Mouse (Mus musculus): ENCODE results near the gene Pus10. TPM values are rescaled to one million over a fixed set of nuclear protein-coding genes. Genes with fewer than 3 reads are reported as not detected.

The Pus10 gene
- 10 to 100 TPM; 20.7 to 22.2 TPM for polyA plus RNA-seq (2017; shearing (Covaris generic))

DNA sequence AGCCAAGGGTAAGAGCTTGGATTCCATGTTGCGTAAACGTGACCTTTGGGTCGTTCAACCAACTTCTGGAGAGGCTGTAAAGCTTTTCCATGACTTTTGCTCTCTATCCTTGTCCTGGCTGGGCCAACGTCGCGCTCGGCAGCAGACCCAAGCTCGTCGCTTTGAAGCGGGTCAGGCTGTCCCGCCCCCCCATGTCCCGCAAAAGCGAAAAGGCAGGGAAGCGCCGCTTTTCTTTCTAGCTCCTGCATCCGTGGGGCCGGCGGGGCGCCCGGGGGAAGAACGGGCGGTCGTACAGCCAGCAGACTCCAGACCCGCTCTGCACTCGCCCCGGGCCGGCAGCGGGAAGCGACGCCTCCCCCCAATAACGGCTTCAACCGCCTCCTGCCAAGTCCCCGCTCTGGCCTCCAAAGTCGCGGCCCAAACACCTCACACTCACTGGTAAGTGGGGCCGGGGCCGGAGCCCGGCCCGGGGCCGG, at the start of gene Pus10:
Gene Pus10 (plus strand): TSS at position 364 of the 476 bp plus-strand sequence.
- ATAC-seq, result peak; percentile 30

DNA sequence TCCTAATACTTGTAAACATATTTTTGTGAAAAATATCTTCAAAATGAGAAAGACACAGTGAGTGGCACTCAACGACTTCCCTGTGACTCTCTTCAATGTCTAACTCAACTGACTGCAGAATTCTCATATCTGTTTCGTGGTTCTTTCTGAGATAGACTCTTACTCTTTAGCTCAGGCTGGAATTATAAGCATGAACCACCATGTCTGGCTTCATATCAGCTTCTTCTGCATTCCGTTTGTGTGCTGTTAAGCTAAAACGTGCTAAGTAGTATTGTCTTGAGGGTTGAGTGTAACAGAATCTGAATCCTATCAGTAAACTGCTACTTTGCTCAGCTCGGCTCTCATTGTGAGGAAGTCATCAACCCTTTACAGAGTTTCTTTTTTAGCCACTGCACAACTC, 46.5 kb upstream of the Pus10 start:
- ATAC-seq, result no peak

DNA sequence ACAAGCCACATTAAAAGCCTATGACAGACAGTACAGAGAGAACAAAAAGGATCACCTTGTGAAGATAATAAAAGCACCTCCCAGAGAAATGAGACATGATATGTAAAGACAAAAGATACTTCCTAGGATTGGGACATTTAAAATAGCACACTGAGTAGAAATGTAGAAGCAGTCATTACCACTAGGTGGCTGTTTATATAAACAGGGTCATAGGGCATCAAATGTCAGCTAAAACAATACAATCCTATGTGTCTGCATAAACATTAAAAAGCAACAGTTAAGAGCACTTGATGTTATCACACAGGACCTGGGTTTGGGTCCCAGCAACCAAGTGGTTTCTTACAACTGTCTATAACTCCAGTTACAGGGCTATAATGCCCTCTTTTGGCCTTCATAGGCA, 34.8 kb upstream of the Pus10 start:
- no peak for ATAC-seq

DNA sequence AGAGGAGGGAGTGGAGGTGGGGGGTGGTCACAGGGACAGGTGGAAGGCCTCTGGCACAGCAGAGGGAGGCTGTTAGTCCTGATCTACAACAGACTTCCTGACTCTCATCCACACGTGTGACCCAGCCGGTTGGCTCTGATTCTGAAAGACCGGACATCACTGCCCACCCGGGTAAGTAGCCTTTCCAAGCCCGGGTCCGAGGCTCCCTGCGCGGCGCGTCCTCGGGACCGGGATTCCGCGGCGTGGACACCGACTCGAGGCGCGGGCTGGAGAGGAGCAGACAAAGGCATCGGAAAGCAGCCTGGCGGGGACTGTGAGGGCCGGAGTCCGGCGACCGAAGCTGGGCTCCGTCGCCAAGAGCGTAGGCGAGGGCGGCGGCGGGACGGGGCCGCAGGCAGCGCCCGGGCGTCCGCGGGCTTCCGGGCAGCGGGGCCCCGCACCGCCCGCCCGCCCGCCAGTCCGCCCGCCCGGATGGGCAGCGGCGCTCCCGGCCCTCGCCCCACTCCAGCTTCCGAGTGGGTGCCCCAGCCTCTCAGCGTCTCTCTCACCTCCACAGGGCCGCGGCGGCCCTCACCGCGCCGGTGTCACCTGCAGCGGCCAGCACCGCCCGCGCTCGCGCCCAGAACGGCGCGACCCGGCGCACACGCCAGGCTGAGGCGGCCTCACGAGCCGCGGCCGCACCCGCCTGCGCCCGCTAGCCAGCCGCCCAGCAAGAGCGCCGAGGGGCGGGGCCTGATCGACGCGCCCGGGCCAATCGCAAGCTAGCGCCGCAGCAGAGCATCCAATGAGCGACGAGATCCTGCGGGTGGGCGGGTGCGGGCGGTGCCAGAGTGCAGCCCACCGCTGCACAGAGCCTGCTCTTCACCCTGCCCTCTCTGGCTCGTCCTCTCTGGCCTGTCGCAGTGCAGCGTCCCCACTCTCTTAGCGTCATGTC, 32.3 kb upstream of the Pus10 start, which contains the start of gene 0610010F05Rik:
Gene 0610010F05Rik (minus strand): TSS at position 695 of the 934 bp plus-strand sequence.
- ATAC-seq, result peak; percentile 98

DNA sequence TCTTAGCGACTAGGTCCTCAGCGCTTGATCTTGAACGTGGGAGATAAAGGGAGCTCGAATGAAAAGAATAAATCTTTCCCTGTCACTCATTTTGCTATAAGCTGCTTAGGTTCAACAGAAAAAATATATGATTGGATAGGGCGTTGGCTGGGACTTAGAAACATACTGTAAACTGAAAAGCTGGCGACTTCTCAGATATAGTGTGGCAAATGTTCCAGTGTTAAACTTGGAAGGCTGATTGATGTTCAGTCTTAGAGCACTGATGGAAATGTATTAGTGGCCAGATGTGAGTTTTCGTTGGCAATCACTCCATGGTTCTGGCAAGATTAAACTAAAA, 31.6 kb upstream of the Pus10 start:
- no peak for ATAC-seq

DNA sequence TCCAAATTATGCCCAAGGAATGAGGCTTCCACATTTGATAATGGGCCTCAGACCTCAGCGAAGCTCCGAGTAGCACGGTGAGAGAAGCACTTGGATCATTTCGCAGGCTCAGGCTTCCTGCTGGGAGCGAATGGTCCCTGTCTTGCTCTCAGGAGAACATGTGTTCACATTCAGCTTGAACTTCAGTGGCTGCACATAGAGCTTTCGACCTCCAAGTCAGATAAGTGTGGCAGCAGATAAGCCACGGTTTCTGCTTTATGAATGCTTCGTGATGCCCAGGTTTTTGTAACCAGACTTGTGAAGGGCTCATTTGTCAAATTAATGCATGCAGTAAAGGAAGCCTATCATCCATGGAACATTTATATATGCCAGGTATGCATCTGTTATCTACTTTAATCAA, 30.9 kb upstream of the Pus10 start:
- ATAC-seq, result no peak

DNA sequence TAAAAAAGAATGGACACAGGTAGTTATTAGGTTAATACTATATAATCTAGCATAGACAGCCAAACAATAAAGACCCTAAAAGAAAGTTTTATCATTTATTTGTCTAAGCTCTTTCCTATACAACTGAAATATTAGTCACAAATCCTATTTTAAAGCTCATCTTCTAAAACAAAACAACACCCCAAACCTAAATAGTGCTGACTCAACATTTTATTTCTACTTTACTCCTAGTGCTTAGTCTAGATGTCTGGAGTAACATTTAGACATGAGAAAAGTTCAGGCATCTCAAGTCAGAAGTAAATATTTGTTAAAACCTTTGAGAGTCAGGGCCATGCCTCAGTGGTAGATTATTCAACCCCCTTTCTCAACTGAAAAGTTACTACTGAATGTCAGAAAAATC, 18.0 kb upstream of the Pus10 start:
- ATAC-seq, result no peak

DNA sequence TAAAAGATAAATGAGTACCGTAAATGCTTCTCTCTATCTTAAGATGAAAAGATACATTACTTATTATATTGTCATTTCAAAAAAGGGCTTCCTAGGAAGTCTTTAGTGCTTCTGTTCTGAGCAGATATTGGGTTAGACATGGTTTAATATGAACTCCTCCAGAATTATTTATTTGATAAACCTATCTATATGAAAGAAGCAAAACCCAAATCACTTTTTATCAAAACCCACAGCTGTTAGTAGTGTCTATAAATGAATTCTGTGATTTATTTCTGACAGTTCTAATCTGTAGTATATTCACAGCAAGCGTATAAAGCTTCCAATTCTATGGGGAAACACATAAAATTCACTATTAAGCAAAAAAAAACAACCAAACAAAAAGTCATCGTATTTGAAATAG, 17.6 kb upstream of the Pus10 start:
- no peak for ATAC-seq

DNA sequence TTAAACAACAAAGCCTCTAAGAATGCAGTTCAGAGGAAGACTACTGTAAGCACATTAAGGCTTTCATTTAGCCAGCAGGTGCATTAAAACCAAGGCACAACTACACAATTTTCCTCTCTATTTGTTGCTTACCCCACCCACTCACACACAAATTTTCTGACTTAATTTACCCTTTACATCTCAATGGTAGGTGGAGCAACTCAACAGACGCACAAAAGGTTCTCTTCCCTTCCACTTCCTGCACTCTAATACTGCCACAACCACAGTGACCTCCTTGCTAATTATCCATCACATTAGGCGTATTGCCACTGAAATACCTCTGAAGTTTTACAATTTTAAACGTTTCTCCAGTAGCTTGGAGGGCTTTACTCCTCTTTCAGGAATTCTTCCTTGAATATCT, 11.8 kb upstream of the Pus10 start:
- ATAC-seq, result no peak

DNA sequence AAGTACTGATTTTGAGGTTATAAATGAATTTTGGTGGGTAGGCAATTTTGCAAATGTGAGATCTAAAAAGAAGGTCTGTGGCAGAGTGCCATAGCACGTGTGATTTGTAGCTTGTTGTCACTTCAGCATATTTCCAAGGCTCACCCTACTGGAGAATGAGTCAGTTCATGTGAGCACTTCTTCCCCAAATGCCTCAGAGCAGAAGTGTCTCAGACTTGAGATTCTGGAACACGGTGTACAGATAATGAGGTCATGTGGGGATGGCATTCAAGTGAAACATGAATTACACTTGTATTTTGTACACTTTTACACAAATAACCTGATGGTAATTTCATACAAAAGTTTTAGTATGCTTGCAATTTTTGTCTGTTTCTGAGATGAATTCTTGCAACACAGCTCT, 7.7 kb upstream of the Pus10 start:
- ATAC-seq, result no peak

DNA sequence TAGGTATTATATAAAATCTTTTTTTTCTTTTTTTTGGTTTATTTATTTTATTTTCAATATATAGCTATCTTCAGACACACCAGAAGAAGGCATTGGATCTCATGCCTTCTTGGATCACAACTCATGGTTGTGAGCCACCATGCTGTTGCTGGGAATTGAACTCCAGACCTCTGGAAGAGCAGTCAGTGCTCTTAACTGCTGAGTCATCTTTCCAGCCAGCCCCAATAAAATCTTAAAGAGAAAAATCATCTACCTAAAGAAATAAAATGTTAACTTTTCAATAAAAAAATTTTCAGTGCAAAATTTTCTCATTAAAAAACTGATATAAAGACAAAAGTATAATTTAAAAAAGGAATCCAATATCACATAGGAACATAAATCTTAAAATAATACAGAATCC, 1.2 kb upstream of the Pus10 start:
- no peak for ATAC-seq

DNA sequence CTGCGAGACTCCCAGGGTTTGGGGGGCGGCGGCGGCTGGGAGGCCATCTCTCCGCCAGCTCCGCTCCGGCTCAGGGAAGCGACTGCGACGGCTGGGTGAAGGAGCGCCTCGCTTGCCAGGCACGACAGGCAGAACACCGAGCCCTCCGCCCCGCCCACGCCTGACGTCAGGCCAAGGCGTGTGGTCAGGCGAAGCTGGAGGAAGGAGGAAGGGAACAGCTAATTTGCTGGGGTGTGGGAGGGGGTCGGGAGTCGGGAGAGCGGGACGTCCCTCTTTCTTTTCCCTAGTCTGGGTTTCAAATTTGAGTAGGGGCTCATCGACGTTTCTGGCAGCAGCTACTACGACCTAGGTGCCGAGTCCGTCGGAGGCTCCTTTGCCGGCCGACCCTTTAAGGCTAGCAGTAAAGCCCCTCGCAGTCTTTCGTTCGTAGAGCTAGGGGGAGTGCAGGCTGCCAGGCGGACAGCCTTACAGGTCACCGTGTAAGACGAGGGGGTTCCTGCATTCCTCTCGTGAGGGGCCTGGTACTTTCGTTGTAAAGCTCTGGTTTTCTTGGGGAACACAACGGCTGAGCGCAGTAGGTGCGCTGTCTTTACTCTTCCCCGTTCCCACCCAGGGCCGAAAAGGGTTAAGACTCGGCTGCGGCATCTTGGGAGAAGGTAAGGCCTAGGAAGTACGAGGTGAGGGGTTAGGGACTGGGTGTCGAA, 476 bp downstream of the Pus10 start, which contains the start of gene Pex13:
Gene Pex13 (minus strand): TSS at position 162 of the 704 bp plus-strand sequence.
- peak; percentile 90 for ATAC-seq

DNA sequence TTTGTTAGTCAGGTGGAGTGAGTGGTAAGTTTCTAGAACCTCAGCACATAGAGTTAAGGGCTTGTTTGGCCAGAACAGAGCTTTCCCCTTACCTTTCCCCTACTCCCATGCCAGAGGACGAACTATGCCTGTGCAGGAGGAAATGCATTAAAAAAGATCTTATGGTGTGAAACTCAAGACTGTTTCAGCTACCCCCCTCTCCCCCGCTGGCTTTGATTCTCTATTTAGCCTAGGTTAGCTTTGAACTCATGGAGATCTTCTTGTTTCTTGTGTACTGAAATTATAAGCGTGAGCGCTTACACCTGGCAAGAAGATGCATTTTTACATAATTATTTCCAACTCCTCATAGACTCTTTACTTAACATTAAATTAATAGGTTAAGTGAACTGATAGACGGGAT, 1.1 kb downstream of the Pus10 start:
- no peak for ATAC-seq

DNA sequence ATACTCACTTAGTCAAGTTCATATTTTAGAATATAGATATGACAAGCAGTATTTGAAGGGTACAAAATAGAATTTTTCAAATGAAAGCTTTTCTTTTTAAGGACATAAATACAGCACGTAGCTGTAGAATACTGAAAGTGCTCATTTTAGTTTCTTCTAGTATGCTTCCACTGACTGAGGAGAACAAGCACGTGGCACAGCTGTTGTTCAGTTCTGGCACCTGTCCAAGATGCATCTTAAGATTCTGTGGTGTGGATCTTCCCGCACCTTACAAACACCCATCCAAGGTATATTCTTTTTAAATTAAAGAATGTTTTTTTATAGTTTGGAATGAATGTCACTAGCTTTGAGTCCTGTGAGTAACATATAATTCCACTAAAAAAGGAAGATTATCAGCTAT, 1.7 kb downstream of the Pus10 start:
- no peak for ATAC-seq

DNA sequence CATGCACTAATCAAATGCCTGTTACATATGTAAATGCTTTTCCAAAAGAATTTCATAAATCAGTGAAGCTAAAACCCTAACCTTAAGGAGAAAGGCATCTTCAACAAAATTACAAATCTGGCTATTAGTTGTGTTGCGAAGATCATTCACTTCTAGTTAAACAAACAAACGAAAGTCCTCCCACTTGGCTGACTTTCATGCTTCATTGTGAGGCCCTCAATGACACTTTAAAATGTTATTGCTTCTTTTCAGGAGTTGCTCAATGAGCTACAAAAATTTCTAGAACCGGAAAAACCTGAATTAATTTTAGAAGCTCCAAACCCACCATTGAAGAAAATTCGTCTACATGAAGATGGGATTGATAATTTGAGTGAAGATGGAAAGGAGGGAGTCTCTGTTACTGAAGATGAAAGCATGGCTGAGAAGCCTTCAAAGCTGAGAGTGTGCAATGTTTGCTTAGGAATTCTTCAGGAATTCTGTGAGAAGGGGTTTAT, 6.8 kb downstream of the Pus10 start:
- ATAC-seq, result no peak

DNA sequence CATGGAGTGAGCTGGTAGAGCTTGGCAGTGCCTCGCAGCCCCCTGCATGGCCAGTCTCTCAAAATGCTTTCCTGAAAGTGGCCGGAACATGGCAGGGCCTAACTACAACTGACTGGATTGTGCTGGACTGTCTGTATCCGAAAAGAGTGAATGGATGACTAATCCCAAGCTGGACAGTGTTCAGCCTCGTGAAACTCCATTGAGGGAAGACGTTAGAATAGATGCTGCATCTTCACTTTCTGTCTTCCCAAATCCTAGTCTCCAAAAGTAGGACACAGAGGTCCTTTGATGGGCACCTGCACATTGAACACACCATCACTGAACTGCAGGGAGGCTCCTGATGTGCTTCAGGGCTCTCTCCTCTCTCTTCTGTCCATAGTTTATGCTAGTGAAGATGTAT, 10.6 kb downstream of the Pus10 start:
- ATAC-seq, result no peak

DNA sequence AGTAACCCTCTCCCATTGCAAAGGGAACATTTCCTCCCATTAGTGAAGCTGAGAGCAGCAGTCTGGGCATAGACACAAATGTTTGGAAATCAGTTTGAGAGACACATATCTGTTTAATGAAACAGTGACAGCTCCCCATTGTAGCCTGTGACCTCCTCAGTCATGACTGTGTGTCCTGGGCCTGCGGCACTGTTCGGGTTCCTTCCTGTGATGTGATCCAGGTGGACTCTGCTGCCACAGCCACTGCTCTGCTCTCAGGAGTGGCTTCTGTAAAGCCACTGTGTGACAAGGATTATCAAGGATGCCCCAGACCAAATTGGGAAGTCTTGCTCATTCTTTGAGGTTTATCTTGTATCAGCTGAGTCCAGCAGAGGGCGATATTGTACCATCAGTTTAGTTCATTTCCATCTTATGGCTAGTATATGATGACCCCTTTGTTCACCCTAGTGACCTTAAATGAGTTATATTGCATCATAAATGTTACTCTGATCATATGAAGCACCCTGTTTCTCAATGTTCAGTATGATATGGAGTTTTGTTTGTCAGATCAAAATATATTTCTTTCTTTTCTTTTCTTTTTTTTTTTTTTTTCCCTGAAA, 13.7 kb downstream of the Pus10 start:
- peak; percentile 92 for ATAC-seq

DNA sequence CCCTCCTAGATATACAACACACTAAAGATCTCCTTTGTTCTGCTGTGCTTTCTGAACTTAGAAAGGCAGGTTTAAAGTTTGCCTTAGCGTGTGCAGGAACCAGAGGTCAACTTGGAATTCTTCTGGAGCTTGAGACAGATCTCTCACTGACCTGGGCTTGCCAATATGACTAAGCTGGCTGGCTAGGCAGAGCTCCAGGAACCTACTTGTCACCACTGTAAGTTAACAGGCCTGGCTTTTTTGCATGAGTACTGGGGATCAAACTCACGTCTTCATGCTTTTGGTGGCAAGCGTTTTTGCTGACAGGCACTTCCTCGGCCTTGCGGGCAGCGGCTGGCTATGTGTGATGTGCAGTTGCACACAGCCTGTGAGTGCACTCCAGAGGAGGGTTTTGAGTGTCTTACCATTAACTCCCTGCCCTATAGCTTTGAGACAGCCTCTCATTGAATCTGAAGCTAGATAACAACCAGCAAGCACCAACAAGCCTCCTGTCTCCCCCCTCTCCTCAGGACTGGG, 15.0 kb downstream of the Pus10 start:
- no peak for ATAC-seq

DNA sequence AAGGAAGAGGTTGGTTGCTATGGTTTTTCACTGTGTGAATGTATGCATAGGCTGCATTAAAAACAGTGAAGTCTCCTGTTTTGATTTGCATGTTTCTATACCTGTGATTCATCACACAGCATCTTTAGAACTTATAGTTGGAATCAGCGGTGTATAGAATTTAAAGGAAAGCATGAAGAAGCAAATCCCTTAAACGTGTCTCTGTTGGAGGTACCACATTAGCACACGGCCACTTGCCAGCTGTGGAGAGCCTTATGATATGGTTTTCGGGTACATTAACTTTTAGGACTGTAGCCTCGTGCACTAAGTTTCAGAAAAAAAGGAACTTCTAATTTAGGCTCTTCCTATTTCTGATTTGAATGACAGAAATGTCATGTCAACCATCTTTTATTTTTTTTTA, 17.1 kb downstream of the Pus10 start:
- ATAC-seq, result no peak

DNA sequence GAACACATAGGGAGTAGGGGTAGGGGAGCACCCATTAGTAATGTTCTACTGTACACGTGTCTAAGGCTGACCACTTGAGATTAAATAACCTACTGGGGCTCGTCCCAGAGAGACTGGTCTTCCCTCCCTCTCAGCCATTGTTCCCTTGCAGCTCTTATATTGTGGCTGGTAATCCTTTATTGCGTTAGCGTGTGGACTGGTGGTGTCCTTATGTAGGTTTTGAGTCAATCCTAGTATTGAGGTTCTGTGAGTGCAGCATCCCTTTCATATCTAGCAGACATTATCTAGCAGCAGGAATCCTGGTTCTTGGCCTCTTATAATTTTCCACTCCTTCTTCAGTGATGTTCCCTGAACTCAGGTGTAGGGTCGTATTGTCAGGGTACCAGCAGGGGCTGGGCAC, 21.2 kb downstream of the Pus10 start:
- no peak for ATAC-seq

DNA sequence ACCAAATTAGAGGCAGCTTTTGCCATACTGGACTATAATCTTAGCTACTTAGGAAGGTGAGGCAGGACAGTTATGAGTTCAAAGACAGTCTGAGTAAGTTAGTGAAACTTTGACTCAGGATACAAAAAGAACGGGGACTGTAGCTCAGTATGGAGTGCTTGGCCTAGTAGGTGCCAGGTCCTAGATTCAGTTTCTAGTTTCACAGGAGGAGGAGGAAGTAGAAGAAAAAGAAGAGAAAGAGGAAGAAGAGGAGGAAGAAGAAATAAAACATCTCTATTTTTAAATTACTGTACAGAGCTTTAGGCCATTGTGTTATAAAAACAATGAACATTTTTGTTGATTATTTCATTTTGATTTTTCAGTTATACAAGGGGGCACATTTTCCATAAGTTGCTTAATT, 22.6 kb downstream of the Pus10 start:
- no peak for ATAC-seq

DNA sequence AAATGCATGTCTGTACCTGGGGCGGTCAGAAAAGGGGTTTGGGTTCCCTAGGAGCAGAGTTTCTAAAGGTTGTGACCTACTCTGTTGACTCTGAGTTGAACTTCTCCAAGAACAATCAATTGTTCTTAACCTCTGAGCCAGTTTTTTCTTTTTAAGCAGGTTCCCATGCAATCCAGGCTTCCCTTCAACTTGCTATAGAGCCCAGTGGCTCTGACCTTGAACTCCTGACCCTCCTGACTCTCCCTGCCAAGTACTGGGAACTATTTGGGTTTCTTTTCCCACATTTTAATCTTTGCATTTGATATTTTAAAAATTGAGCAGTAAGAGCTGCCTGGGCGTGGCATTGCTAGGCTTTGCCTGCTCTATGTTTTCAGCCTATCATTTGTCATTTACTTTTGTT, 27.8 kb downstream of the Pus10 start:
- ATAC-seq, result no peak

DNA sequence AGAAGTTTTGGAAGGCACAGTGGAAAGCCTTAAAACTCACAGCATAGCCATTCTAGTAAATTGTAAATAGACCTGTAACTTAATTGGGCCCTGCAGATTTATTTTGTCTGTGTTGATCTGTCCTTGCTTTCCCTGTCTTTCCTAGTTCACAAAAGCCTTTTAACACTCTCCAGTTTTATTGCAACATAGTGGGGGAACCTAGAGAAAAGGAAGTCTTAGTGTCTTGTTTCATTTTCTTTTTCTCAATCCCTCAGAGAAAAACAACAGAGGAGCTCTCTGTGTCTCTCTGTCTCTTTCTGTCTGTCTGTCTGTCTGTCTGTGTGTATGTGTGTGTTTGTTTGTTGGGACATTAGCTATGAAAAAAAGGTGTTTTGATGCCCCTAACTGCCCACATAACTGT, 30.4 kb downstream of the Pus10 start:
- ATAC-seq, result no peak
